Mouse (Mus musculus): ENCODE results near the gene Hmbs.
"Not testable (repeated sequence)": the region's sequence is repeated elsewhere in the genome, so short reads cannot be mapped to it uniquely, and the experiment has no call there.

Hmbs gene

DNA sequence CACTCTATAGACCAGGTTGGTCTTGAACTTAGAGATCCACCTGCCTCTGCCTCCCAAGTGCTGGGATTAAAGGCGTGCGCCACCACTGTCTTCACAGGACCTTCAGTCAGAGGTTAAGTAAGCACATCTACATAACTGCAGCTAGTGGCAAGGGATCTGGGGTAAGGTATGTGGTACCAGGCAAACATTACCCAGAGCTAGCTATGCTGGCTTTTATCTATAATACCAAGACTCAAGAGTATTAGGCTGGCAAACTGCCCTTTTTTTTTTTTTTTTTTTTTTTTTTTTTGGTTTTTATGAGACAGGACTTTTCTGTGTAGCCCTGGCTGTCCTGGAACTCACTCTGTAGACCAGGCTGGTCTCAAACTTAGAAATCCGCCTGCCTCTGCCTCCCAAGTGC, 44.0 kb downstream of the Hmbs start:
- DNase-seq (ENCODE audit: extremely low read depth, insufficient read length, low spot score): not testable (repeated sequence)

DNA sequence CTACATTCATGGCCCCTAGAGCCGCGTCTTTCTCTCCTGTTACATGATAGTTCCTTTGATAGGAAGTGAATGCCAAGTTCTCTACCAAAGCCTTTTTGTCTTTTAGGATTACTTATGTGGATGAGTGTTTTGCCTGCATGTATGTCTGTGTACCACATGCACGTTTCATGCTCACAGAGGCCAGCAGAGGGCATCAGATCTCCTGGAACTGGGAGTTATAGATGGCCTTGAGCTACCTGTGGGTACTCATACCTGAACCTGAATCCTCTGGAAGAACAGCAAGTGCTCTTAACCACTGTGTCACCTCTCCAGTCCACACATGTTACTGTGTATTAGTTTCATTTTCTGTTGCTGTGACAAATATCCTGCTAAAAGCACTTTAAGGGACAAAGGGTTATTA, 51.5 kb downstream of the Hmbs start:
- no peak for DNase-seq (ENCODE audit: extremely low read depth, insufficient read length, low spot score)

DNA sequence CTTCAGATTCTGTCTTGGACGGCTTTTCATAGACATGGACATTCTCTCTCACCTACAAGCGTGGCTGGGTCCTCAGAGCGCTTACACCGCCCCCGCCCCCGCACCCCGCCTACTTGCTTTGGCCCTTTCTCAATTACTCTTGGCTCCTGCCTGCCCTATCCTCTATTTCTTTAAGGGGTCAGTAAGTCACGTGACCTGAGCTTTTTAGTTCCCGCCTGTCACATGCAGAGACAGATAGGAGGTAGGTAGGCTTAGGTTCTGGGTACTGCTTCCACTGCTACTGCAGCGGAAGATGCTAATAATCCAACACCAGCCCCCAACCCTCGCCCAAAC, 55.1 kb downstream of the Hmbs start:
- no peak for DNase-seq (ENCODE audit: extremely low read depth, insufficient read length, low spot score)

DNA sequence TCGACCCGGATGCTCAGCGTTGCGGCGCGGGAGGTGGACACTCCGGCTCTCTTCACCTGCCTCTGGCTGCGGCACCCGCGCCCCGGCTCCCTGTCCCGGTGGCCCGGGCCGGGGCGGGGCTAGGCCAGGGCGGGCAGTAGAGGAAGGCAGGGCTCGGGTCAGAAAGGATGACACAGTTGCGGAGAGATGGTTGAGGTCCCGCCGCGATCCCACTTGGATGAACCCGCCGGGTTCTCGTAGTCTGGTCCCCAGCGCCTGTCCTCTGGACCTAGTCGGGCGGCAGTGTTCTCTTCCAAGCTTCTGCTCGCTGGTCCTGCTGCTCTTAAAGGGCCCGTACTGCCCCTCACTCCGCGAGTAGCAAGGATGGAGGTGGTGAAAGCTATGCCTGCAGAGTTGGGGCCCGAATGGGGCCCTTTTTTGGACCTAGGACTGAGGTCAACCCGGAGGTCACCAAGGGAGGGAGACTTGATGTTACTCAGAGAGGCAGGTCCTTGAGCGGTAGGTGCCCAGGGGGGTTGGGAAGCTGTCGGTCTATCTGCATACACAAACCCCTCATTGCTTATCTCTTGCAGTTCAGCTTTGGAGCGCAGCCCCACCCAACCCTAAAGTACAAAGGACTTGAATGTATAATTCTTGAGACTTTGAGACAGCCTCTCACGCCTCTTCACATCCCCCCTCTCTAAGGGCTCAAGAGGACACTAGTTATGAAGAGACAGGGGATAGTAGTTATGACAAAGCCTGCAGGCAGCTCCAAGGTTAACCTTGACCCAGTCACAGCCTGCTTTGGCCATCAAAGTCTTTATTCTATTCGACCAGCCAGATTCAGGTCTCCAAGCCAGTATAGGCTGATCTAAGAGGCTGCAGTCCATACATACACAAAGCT, 55.7 kb downstream of the Hmbs start, which contains the start of gene Abcg4:
TSS of gene Abcg4 (minus strand) at position 540 of the 883 bp plus-strand sequence.
- DNase-seq (ENCODE audit: extremely low read depth, insufficient read length, low spot score): no peak

DNA sequence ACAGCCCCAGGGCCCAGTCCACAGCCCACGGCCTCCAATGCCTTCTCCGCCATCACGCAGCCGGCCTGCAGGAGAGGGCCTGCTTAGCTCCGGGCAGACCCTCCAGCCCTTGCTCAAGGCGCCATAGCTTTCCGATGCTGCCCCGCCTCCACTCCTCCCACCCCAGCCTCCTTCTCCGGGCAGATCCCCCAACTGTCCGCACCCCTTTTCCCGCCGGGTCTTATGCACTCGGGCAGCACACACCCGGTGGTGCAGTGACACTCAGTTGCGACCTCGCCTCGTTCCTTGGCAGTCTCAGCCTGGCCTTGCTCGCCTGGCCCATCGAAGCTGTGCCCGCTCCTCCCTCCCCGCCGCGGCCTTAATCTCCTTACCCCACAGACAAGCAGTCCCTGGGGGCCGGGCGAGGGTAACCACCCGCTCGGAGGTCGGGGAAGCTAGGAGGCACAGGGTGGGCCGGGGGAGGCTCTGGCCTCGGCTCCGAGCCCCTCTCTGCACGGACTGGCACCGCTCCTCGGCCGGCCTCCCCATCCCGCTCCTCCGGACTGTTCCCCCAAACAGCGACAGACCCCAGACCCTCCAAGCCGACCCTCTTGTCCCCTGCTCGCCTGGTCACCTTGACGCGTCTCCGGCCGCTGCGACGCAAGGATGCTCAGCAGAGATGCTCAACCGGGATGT, 56.5 kb downstream of the Hmbs start:
- no peak for DNase-seq (ENCODE audit: extremely low read depth, insufficient read length, low spot score)

DNA sequence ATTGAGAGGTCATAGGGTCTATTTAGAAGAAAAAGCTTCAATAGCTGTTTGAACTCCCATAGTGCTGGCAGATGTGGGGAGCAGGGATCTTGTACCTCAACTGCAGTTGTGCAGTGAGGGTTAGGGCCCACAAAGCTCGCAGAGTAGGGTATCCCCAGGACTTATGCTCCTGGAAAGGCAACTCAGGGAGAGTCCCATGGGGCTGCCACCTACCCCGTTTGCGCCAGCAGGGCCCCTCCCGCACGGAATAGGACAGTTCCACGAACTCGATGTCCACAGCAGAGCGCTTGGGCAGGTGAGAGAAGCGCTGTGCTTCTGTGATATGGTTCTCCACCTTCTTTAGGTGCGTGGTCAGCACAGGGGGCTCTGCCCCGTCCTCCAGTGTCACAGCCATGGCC, 57.0 kb downstream of the Hmbs start:
- DNase-seq (ENCODE audit: extremely low read depth, insufficient read length, low spot score): no peak

All from 3134 (cell line).